Mouse (Mus musculus) embryonic facial prominence, embryonic 14.5 days (tissue): ENCODE measurements around the gene Stk11. TPM values are rescaled to one million over a fixed set of nuclear protein-coding genes. Genes with fewer than 3 reads are reported as not detected.
A peak's percentile ranks its signal among the peaks of the same experiment; 100 is the strongest.

Source experiments
- ATAC-seq: fragments of 200-750 bp; cut with Nextera tagmentation; 2 replicates; pipeline ENCODE4 v1.8.0; 2017; ENCODE audit warnings: low read depth, moderate number of reproducible peaks, moderate TSS enrichment
- DNase-seq: peaks from one replicate; pipeline ENCODE4 v3.0.0-alpha.2; 2015; ENCODE audit warnings: low spot score
- H3K27ac ChIP-seq: fragments of 300-500 bp; sonication (generic); replicated peaks from 2 replicates; pipeline ENCODE4 v1.5.1; 2014; ENCODE audit warnings: low read depth, mild to moderate bottlenecking, low read length, moderate library complexity
- H3K27me3 ChIP-seq: fragments of 300-500 bp; sonication (generic); replicated peaks from 2 replicates; pipeline ENCODE4 v1.6.1; 2014; ENCODE audit warnings: low read length; ENCODE audit not compliant: control insufficient read depth, insufficient read depth
- H3K36me3 ChIP-seq: fragments of 300-500 bp; sonication (generic); 2 replicates; pipeline ENCODE4 v1.6.1; 2014; ENCODE audit warnings: low read length, mixed read lengths; ENCODE audit not compliant: control insufficient read depth, insufficient read depth
- H3K4me1 ChIP-seq: fragments of 300-500 bp; sonication (generic); 2 replicates; pipeline ENCODE4 v1.6.1; 2014; ENCODE audit warnings: antibody characterized with exemption, low read length; ENCODE audit not compliant: control insufficient read depth, insufficient read depth
- H3K4me2 ChIP-seq: fragments of 300-500 bp; sonication (generic); 2 replicates; pipeline ENCODE4 v1.6.1; 2014; ENCODE audit warnings: low read depth, mild to moderate bottlenecking, low read length, moderate library complexity, mixed read lengths
- H3K4me3 ChIP-seq: fragments of 300-500 bp; sonication (generic); 2 replicates; pipeline ENCODE4 v1.5.1; 2014; ENCODE audit warnings: low read depth, mild to moderate bottlenecking, low read length
- H3K9ac ChIP-seq: fragments of 300-500 bp; sonication (generic); 2 replicates; pipeline ENCODE4 v1.6.1; 2014; ENCODE audit warnings: low read depth, mild to moderate bottlenecking, low read length, moderate library complexity, mixed read lengths
- H3K9me3 ChIP-seq: fragments of 300-500 bp; sonication (generic); 2 replicates; pipeline ENCODE4 v1.6.1; 2016; ENCODE audit warnings: low read length; ENCODE audit not compliant: control insufficient read depth
- WGBS: fragments of 180-500 bp; shearing (Covaris S2); extraction: QIAGEN DNeasy Blood & Tissue Kit; methylation state at CpG from one replicate; pipeline ENCODE4 v1.1.7; 2014; 5-methylcytosine and 5-hydroxymethylcytosine counted together
- polyA plus RNA-seq: library from polyadenylated mRNA; unstranded; fragments of >200 nt; fragmentation: Nextera tagmentation; extraction: Ambion mirVana; gene quantifications from 2 replicates; pipeline ENCODE4 v1.2.1, GENCODE M21; 2014

Gene Stk11
- polyA plus RNA-seq, 1 experiment from 2014 or later = 32.6 TPM

DNA sequence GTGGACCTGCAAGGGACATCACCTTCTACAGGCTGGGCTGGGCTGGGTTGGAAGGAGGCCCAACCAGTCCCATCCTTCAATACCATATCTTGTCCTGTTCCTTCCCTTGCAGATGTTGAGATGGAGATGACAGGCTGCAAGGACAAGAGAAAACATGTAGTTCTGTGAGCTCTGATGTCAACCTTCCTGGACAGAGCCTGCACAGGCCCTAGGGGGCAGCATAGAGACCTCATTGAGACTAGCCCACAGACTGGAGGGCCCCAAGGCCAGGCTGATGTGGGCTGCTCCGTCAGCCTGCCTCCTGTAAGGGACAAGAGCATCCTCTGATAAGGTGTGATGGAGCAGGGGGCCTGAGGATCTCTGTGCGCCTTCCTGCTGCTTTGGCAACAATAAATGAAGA is 59.1 kb downstream of the Stk11 start:
- WGBS = 55% methylated on average over 2 of the region's 2 CpGs
- no peak overlapping the region for H3K4me3 ChIP-seq
- H3K27me3 ChIP-seq = no peaks in the 10 kb centered on the region
- no peak overlapping the region for H3K4me2 ChIP-seq
- no peak overlapping the region for H3K27ac ChIP-seq
- no peak overlapping the region for H3K9ac ChIP-seq
- peaks cover 29% of the 10 kb centered on the region for H3K36me3 ChIP-seq
- no peaks in the 10 kb centered on the region for H3K9me3 ChIP-seq
- no peak for ATAC-seq
- 0 out of 2 replicates have a peak, but pooled peaks cover 4% of the 10 kb centered on the region for H3K4me1 ChIP-seq
- peak; percentile 56 for DNase-seq

DNA sequence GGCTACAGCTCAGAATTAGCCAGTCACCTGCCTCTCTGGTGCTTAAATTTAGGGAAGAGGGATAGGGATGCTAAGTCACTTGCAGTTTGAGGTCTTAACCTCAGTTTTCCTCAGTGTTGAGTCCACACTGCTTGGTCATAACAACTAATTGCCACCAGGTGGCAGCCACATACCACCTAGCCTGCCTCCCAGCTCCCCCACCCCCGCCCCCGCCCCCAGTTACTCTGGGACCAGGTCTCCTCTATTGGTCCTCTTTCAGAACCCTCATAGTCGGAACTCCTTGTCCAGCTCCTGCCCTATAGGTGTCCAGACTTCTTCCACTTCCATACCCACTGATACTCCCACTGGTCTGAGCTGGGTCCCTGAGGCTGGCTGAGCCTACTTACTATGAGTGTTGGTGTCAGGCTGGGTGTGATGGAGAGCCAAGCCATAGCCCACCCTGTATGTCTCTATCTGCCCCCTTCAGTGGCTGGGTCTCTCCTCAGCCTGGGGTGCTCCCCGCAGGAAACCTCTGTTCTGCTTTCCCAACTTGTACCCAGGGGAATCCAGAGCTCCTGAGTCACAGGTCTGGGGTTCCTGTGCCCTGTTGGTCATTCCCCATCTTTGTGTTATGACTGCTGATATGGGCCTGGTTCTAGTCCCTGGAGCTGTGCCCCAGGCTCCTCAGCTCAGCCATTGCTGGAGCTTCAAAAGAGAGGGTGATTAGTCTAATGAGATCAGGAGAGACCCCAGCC is 60.1 kb downstream of the Stk11 start:
- peak; percentile 54 for DNase-seq

DNA sequence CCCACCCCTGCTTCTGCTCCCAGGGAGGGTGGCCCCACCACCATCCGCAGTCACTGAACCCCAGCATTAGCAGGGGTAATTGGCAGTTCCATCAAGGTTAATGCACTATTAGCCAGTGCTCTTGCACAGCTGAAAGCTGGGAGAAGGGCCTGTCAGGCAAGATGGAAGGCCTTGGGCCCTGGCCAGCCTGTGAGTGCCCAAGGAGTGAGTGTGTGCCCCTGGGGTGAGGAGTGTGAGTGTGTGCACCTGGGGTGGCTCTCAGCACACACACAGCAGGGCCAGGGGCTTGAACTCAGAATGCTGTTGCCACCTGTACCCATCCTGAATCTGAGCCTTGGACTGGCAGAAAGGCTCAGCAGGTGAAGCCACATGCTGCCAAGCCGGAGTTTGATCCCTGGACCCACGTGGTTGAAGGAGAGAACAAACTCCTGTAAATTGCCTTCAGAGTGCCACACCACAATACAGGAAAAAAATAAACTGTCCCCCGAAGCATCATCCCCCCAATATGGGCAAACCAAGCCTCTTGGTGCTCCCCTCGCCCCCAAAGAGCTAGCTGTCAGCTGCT is 60.7 kb downstream of the Stk11 start:
- Histone ChIP-seq H3K36me3 (peaks cover 13% of the 10 kb centered on the region), H3K4me3 (no peak overlapping the region), H3K4me1 (peaks cover 19% of the 10 kb centered on the region), H3K4me2 (no peak overlapping the region), H3K9me3 (no peaks in the 10 kb centered on the region), H3K9ac (0 out of 2 replicates have a peak overlapping the region, but pooled peaks have one; percentile 19), H3K27ac (no peak overlapping the region), H3K27me3 (no peaks in the 10 kb centered on the region)
- ATAC-seq (no peak), DNase-seq (no peak)
- 78% methylated on average over 5 of the region's 5 CpGs for WGBS

More for the DNA sequence above, 60.1 kb downstream of the Stk11 start:
- no peak overlapping the region for H3K27ac ChIP-seq
- H3K4me2 ChIP-seq = no peak overlapping the region
- peaks cover 12% of the 10 kb centered on the region for H3K4me1 ChIP-seq
- 50% methylated on average over 2 of the region's 4 CpGs for WGBS
- H3K9ac ChIP-seq = peak overlapping the region; percentile 19; the same call in 1 of the 2 replicates
- H3K27me3 ChIP-seq = no peaks in the 10 kb centered on the region
- no peaks in the 10 kb centered on the region for H3K9me3 ChIP-seq
- H3K36me3 ChIP-seq = peaks cover 19% of the 10 kb centered on the region
- no peak overlapping the region for H3K4me3 ChIP-seq
- ATAC-seq = no peak

DNA sequence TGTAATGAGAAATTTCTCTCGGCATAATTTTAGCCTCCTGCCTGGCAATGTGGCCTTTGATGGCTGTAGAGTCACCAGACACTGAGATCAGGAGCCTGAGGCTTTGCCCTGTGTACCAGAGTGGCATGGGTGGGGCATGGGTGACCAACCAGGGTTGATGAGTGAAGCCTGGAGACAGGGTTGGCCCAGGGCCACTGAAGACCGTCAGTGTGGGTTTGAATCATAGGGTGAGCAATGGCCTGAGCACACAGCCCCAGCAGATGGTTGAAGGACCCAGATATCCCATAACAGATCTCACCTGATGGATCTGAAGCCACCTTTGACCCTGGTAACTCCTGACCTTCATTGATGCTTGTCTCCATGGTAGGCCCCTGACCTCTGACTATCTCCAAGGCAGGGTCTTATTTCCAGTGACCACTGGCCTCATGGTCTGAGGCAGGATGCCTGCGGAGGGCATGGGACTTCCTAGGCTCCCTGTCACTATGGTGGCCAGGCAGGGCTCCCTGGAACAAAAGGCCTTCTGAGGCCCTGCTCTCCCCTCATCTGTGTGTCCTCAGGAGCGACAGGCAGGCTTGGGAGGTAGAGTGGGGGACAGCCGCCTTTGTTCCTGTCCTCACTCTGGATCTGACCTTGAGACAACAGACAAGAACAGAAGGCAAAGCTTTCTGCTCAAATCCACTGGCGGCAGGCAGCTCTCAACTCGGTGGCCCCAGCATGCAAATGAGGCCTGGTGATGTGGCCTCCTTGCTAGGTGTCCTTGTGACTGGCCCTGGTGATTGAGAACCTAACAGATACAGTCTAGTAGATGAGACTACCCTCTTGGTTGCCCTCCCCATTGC is 62.1 kb downstream of the Stk11 start:
- H3K9ac ChIP-seq = no peak overlapping the region; the same call in 1 of the 2 replicates
- no peak overlapping the region for H3K4me3 ChIP-seq
- no peak overlapping the region for H3K4me2 ChIP-seq
- H3K9me3 ChIP-seq = no peaks in the 10 kb centered on the region
- 64% methylated on average over 7 of the region's 7 CpGs for WGBS
- DNase-seq (no peak), ATAC-seq (no peak)
- no peak overlapping the region for H3K27ac ChIP-seq
- peaks cover 20% of the 10 kb centered on the region for H3K4me1 ChIP-seq
- no peaks in the 10 kb centered on the region for H3K27me3 ChIP-seq
- H3K36me3 ChIP-seq = peaks cover 4% of the 10 kb centered on the region; the same call in 1 of the 2 replicates

DNA sequence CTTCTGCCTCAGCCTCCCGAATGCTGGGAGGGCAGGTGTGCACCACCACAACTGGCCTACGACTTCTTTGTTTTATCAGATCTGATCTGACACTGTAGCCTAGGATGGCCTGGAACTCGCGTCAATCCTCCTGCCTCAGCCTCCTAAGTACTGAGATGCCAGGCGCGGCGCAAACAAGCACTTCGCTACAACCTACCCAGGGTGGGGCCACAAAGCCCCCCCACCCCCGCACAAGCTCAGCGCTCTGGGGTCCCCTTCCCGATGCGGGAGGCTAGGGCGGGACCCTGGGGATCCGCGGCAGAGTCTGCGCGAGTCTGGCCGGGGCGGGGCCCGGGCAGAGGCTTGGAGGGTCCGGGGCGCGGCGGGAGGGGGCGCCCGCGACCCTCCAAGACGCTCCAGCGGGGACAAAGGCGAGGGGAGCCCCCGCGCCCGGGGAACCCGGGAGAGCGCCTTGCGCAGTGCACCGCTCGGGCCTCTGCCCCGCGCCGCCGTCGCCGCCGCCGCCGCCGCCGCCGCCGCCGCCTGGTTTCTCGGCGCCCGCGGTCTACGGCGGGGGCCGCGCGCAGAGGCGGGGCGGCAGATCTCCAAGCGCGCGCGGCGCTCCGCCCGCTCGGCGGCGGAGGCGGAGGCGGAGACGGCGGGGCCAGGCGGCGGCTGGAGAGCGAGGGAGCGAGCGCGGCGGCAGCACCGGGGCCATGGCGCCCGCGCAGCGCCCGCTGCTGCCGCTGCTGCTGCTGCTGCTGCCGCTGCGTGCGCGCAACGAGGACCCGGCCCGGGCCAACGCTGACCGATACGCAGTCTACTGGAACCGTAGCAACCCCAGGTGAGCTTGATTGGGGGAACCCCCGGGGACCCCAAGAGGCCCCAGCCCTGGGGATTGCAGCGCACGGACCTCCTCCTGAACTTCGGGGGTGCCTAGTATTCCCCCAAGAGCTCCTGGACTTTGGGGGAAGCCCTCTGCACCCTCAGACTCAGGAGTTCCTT is 63.8 kb downstream of the Stk11 start, which contains the start of gene Efna2:
TSS of gene Efna2 (plus strand) at position 415 of the 984 bp plus-strand sequence.
- peak within 1 kb of the TSS; percentile 84 for H3K4me2 ChIP-seq
- H3K27ac ChIP-seq = peak within 1 kb of the TSS; percentile 78
- H3K36me3 ChIP-seq = peaks cover 11% of the 10 kb centered on the region; the same call in 1 of the 2 replicates
- peaks cover 16% of the 10 kb centered on the region for H3K4me1 ChIP-seq
- no peaks in the 10 kb centered on the region for H3K9me3 ChIP-seq
- WGBS = 5% methylated on average over 23 of the region's 106 CpGs
- H3K9ac ChIP-seq = peak within 1 kb of the TSS; percentile 88
- DNase-seq = peak; percentile 84
- peak; percentile 77 for ATAC-seq
- H3K27me3 ChIP-seq = no peaks in the 10 kb centered on the region
- H3K4me3 ChIP-seq = peak within 1 kb of the TSS; percentile 76

Other genes starting within 250 kb of the Stk11 start
- gene Prtn3, start 241.3 kb upstream of the Stk11 start, polyA plus RNA-seq = 4.1 and 6.7 TPM in 2 replicates
- gene Plppr3, start 241.2 kb upstream of the Stk11 start, polyA plus RNA-seq = 32.4 and 50.2 TPM in 2 replicates
- 0.64 and 2.0 TPM in 2 replicates for gene Elane, start 229.6 kb upstream of the Stk11 start, polyA plus RNA-seq
- gene Cfd, start 224.9 kb upstream of the Stk11 start, polyA plus RNA-seq = 0.22 TPM in 1 of 2 replicates, not detected in the other
- gene Med16, start 206.9 kb upstream of the Stk11 start, polyA plus RNA-seq = 33.7 and 40.2 TPM in 2 replicates
- gene Gm26602, start 204.9 kb upstream of the Stk11 start, polyA plus RNA-seq = 4.1 and 6.7 TPM in 2 replicates
- gene Kiss1r, start 198.8 kb upstream of the Stk11 start, polyA plus RNA-seq = 0.56 and 0.58 TPM in 2 replicates
- gene R3hdm4, start 194.6 kb upstream of the Stk11 start, polyA plus RNA-seq = 114 and 124 TPM in 2 replicates
- 3.1 and 3.5 TPM in 2 replicates for gene Arid3a, start 188.8 kb upstream of the Stk11 start, polyA plus RNA-seq
- 97.4 and 100 TPM in 2 replicates for gene Wdr18, start 155.7 kb upstream of the Stk11 start, polyA plus RNA-seq
- gene Grin3b, start 145.1 kb upstream of the Stk11 start, polyA plus RNA-seq = 0.37 and 0.56 TPM in 2 replicates
- gene Tmem259, start 131.5 kb upstream of the Stk11 start, polyA plus RNA-seq = 20.6 and 22.3 TPM in 2 replicates
- gene Cnn2, start 127.2 kb upstream of the Stk11 start, polyA plus RNA-seq = 293 and 304 TPM in 2 replicates
- gene Abca7, start 119.3 kb upstream of the Stk11 start, polyA plus RNA-seq = 2.5 and 2.8 TPM in 2 replicates
- 4.4 and 6.4 TPM in 2 replicates for gene Arhgap45, start 99.2 kb upstream of the Stk11 start, polyA plus RNA-seq
- gene Polr2e, start 76.0 kb upstream of the Stk11 start, polyA plus RNA-seq = 207 and 227 TPM in 2 replicates
- 505 and 517 TPM in 2 replicates for gene Gpx4, start 68.6 kb upstream of the Stk11 start, polyA plus RNA-seq
- gene Sbno2, start 10.2 kb upstream of the Stk11 start, polyA plus RNA-seq = 12.8 and 14.1 TPM in 2 replicates
- 474 and 475 TPM in 2 replicates for gene Atp5d, start 22.8 kb downstream of the Stk11 start, polyA plus RNA-seq
- 7.3 and 9.0 TPM in 2 replicates for gene Cbarp, start 25.0 kb downstream of the Stk11 start, polyA plus RNA-seq
- 34.2 and 37.0 TPM in 2 replicates for gene Midn, start 32.5 kb downstream of the Stk11 start, polyA plus RNA-seq
- gene Cirbp, start 50.2 kb downstream of the Stk11 start, polyA plus RNA-seq = 59.7 and 88.3 TPM in 2 replicates
- 11.0 and 13.1 TPM in 2 replicates for gene 1600002K03Rik, start 57.1 kb downstream of the Stk11 start, polyA plus RNA-seq
- 20.9 and 23.6 TPM in 2 replicates for gene Efna2, start 63.7 kb downstream of the Stk11 start, polyA plus RNA-seq
- gene Mum1, start 110.6 kb downstream of the Stk11 start, polyA plus RNA-seq = 50.8 and 52.1 TPM in 2 replicates
- 360 and 370 TPM in 2 replicates for gene Ndufs7, start 133.3 kb downstream of the Stk11 start, polyA plus RNA-seq
- gene Gamt, start 145.2 kb downstream of the Stk11 start, polyA plus RNA-seq = 124 and 139 TPM in 2 replicates
- 42.3 and 43.5 TPM in 2 replicates for gene Dazap1, start 145.7 kb downstream of the Stk11 start, polyA plus RNA-seq
- 1,047 and 1,145 TPM in 2 replicates for gene Rps15, start 176.7 kb downstream of the Stk11 start, polyA plus RNA-seq
- gene Apc2, start 180.2 kb downstream of the Stk11 start, polyA plus RNA-seq = 6.2 and 7.4 TPM in 2 replicates
- gene 2310011J03Rik, start 204.7 kb downstream of the Stk11 start, polyA plus RNA-seq = 38.5 and 46.3 TPM in 2 replicates
- gene Pcsk4, start 213.7 kb downstream of the Stk11 start, polyA plus RNA-seq = 1.7 and 2.9 TPM in 2 replicates
- 5.6 and 7.5 TPM in 2 replicates for gene Reep6, start 214.2 kb downstream of the Stk11 start, polyA plus RNA-seq
- 5.8 and 6.3 TPM in 2 replicates for gene Adamtsl5, start 232.6 kb downstream of the Stk11 start, polyA plus RNA-seq
- gene Plk5, start 240.7 kb downstream of the Stk11 start, polyA plus RNA-seq = 0.47 and 0.72 TPM in 2 replicates